Comparison of ENCODE assay signal across 7 mouse cellular contexts in the genomic region with DNA sequence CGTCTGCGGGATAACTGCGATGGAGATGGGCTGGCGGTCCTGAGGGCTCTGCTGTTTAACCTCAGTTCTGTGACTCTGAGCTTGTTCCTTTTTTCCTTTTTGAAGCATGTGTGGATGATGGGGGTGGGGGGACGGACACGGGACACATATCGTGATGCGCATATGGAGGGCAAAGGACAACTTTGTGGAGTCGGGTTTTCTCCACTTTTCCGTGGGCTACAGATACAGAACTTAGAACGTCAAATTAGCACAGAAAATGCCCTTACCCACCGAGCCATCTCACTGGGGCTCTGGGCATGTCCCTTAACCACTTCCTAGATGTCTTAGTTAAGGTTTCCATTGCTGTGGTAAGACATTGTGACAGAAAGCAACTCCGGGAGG. TPM values are rescaled to one million over a fixed set of nuclear protein-coding genes. Genes with fewer than 3 reads are reported as not detected.
DNase-seq lines count a peak whose midpoint lies in the region; ATAC-seq and TF ChIP-seq lines count a peak whose summit lies in the region.

No protein-coding gene starts in this region.

- H3K4me2 ChIP-seq in forebrain, embryonic 12.5 days = peak overlapping the region; percentile 67
- peak overlapping the region; percentile 80 for H3K4me2 ChIP-seq in liver, embryonic 14.5 days (ENCODE audit: low read depth)

- H3K9ac ChIP-seq in forebrain, embryonic 12.5 days = peak overlapping the region; percentile 73
- H3K9ac ChIP-seq in liver, embryonic 14.5 days (replicated peaks) = peak overlapping the region; percentile 84

- no peaks in the 10 kb centered on the region for H3K9me3 ChIP-seq in forebrain, embryonic 12.5 days
- no peaks in the 10 kb centered on the region for H3K9me3 ChIP-seq in liver, embryonic 14.5 days (ENCODE audit: control insufficient read depth, low read length)

- intact Hi-C loops in gastrocnemius, postnatal 14 days (cut with DNase I; ENCODE audit: low total_unique reads) = loop anchor here (5.0 kb wide), 1 partner anchor 63 kb away; no protein-coding TSS in a partner anchor

- peak overlapping the region; percentile 90 for H3K27ac ChIP-seq in spleen, adult 2 months (ENCODE audit: insufficient read depth, low read length)
- no peak overlapping the region for H3K27ac ChIP-seq in forebrain, embryonic 12.5 days
- H3K27ac ChIP-seq in liver, embryonic 14.5 days = no peak overlapping the region

- no peaks in the 10 kb centered on the region for H3K27me3 ChIP-seq in spleen, adult 2 months (ENCODE audit: control insufficient read depth, insufficient read depth, low read length)
- no peaks in the 10 kb centered on the region for H3K27me3 ChIP-seq in forebrain, embryonic 12.5 days
- no peaks in the 10 kb centered on the region for H3K27me3 ChIP-seq in liver, embryonic 14.5 days (ENCODE audit: control insufficient read depth, insufficient read depth, low read length)

- TF ChIP-seq POLR2A in spleen, adult 2 months (IDR thresholded peaks at IDR 0.05; ENCODE audit: low read depth, low read length) = no peak

- DNase-seq in spleen, adult 2 months (ENCODE audit: low read depth in 1 of 2, low spot score in 2 of 2) = no peak
- no peak for DNase-seq in spleen, postnatal 4 days (ENCODE audit: low spot score in 2 of 2)
- no peak for DNase-seq in liver, embryonic 14.5 days (ENCODE audit: low read depth in 3 of 3, low spot score in 3 of 3)
- no peak for DNase-seq in layer of hippocampus, adult 9-10 months (ENCODE audit: low spot score)
- no peak for DNase-seq in gastrocnemius, postnatal 14 days
- no peak for DNase-seq in cerebellum, postnatal 36 days

- H3K36me3 ChIP-seq in spleen, adult 2 months (ENCODE audit: control insufficient read depth, insufficient read depth, low read length) = peaks cover 3% of the 10 kb centered on the region; the same call in 1 of the 2 replicates
- peaks cover 4% of the 10 kb centered on the region; the same call in 1 of the 2 replicates for H3K36me3 ChIP-seq in forebrain, embryonic 12.5 days (replicated peaks)
- H3K36me3 ChIP-seq in liver, embryonic 14.5 days (replicated peaks; ENCODE audit: control insufficient read depth, insufficient read depth, low read depth) = no peaks in the 10 kb centered on the region

- ATAC-seq in forebrain, embryonic 12.5 days (ENCODE audit: low FRiP score) = no peak
- ATAC-seq in liver, embryonic 14.5 days (ENCODE audit: insufficient read depth) = no peak

- H3K4me3 ChIP-seq in spleen, adult 2 months (ENCODE audit: extremely low read depth, insufficient read depth, insufficient read length) = peak overlapping the region; percentile 73
- peak overlapping the region; percentile 59 for H3K4me3 ChIP-seq in forebrain, embryonic 12.5 days (replicated peaks)
- peak overlapping the region; percentile 85 to 93 for H3K4me3 ChIP-seq in liver, embryonic 14.5 days (ENCODE audit: insufficient read depth in 1 of 2, low read depth in 2 of 2, low read length in 2 of 2)

- TF ChIP-seq EP300 in liver, embryonic 14.5 days (IDR thresholded peaks at IDR 0.05; ENCODE audit: low read depth) = no peak

- 1% methylated on average over 13 of the region's 13 CpGs for WGBS in spleen, adult 2 months
- WGBS in forebrain, embryonic 12.5 days = 3% methylated on average over 13 of the region's 13 CpGs
- WGBS in liver, embryonic 14.5 days (ENCODE audit: insufficient replicate concordance) = 2% methylated on average over 13 of the region's 13 CpGs

- H3K4me1 ChIP-seq in spleen, adult 2 months (ENCODE audit: control insufficient read depth, insufficient read depth, insufficient read length) = peaks cover 2% of the 10 kb centered on the region
- H3K4me1 ChIP-seq in forebrain, embryonic 12.5 days = peaks cover 7% of the 10 kb centered on the region; the same call in 1 of the 2 replicates
- peaks cover 11 to 15% of the 10 kb centered on the region in 2 experiments for H3K4me1 ChIP-seq in liver, embryonic 14.5 days (replicated peaks; ENCODE audit: control insufficient read depth in 2 of 2, insufficient read depth in 2 of 2, low read length in 1 of 2)

- no peak for TF ChIP-seq CTCF in spleen, adult 2 months (IDR thresholded peaks at IDR 0.05; ENCODE audit: extremely low read depth, insufficient read depth, insufficient read length, insufficient replicate concordance)
- no peak for TF ChIP-seq CTCF in liver, embryonic 14.5 days (IDR thresholded peaks at IDR 0.05; ENCODE audit: low read depth)

RNA-seq across cellular contexts. Expression of gene Cntrl, which starts 0.6 kb away (rescaled TPM):
- 19.7 and 21.6 TPM in 2 replicates for polyA plus RNA-seq in spleen, adult 2 months (2012; rRNA removed)
- 37.1 and 38.2 TPM in 2 replicates for polyA plus RNA-seq in forebrain, embryonic 12.5 days (2016; fragmentation: Nextera tagmentation; extraction: Ambion mirVana)
- polyA plus RNA-seq in liver, embryonic 14.5 days (2012; rRNA removed) = 7.6 and 12.0 TPM in 2 replicates
- polyA plus RNA-seq in liver, embryonic 14.5 days (2014; fragmentation: Nextera tagmentation; extraction: Ambion mirVana) = 8.0 and 9.8 TPM in 2 replicates
- total RNA-seq in gastrocnemius, postnatal 14 days (2021) = 1 to 10 TPM; 6.4 TPM

RNA-seq across cellular contexts. Expression of gene AI182371, which starts 8.6 kb away (rescaled TPM):
- 0.25 and 0.40 TPM in 2 replicates for polyA plus RNA-seq in spleen, adult 2 months (2012; rRNA removed)
- polyA plus RNA-seq in forebrain, embryonic 12.5 days (2016; fragmentation: Nextera tagmentation; extraction: Ambion mirVana) = 0.22 and 0.98 TPM in 2 replicates
- 10.5 and 16.5 TPM in 2 replicates for polyA plus RNA-seq in liver, embryonic 14.5 days (2012; rRNA removed)
- polyA plus RNA-seq in liver, embryonic 14.5 days (2014; fragmentation: Nextera tagmentation; extraction: Ambion mirVana) = 7.5 and 8.6 TPM in 2 replicates
- total RNA-seq in gastrocnemius, postnatal 14 days (2021) = under 1 TPM; 0.14 to 0.29 TPM

RNA-seq across cellular contexts. Expression of gene Hc, which starts 48.7 kb away (rescaled TPM):
- polyA plus RNA-seq in spleen, adult 2 months (2012; rRNA removed) = not detected in 2 replicates
- 0.45 and 1.2 TPM in 2 replicates for polyA plus RNA-seq in forebrain, embryonic 12.5 days (2016; fragmentation: Nextera tagmentation; extraction: Ambion mirVana)
- polyA plus RNA-seq in liver, embryonic 14.5 days (2012; rRNA removed) = 27.9 and 56.3 TPM in 2 replicates
- 37.4 and 39.3 TPM in 2 replicates for polyA plus RNA-seq in liver, embryonic 14.5 days (2014; fragmentation: Nextera tagmentation; extraction: Ambion mirVana)
- total RNA-seq in gastrocnemius, postnatal 14 days (2021) = not detected

Comparison
In these comparisons a context has a peak if more than half of its experiments do, and no peak if none do; other contexts are left out.
1. RNA of gene Hc, which starts 48.7 kb away (polyA plus RNA-seq): 27.9 to 56.3 TPM in liver, embryonic 14.5 days; 0.45 to 1.2 TPM in forebrain, embryonic 12.5 days and not detected in spleen, adult 2 months; every median in the first group is over 10 times any median in the second.
2. Peak in every context shown above with its lines, with median percentiles within 50 percentile points of each other: H3K4me3 ChIP-seq.